Mouse (Mus musculus): ENCODE data around the gene Tcte3.
A peak's percentile ranks its signal among the peaks of the same experiment; 100 is the strongest.
"Not testable (repeated sequence)": the region's sequence is repeated elsewhere in the genome, so short reads cannot be mapped to it uniquely, and the experiment has no call there.

The Tcte3 gene

DNA sequence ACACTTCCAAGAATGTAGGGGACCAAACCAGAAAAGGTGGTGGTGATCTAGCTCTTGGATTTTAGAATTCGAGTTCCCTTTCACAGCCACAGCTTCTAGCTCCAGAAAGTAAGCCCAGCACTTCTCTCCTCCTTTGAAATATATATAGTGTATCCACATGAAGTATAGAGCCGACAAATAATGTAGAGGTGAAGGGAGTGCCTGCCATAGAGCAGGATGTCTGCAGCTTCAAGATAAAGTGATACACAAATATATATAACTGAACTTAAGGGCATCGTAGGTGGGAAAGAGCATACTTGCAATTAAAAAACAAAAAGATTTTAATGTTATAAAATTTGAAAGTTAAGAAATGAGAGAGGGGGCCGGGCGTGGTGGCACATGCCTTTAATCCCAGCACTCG lies 15.8 kb downstream of the Tcte3 start:
- DNase-seq = not testable (repeated sequence)

DNA sequence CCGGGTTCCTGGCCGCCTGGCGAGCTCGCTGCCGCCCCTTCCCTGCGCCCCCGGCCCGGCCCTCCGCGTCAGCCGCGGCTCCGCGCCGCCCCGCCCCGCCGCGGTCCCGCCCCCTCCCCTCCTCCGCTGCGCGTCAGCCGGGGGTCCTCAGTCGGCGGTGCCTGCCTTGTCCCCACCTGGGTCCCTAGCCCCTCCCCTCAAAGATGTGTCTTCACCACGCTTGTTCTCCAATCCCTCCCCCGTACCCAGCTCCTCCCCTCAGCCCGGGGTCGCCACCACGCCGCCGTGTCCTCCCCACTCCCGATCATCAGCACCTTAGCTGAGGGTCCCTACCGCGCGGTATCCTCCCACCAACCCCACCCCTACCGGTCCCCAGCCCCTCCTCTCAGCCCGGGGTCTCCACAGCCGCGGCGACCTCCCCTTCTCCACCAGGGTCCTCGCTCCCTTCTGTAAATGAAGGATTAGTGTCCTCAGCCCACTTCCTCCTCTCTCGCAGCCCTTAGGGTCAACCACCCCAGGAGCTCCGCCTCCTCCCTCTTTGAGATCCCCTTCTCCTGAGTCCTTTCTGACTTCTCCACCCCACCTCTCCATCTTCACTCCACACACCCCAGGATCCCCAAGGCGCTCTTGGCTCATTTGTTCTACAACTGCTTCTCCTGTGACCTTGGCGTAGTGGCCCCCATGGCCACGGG lies 16.6 kb downstream of the Tcte3 start:
- not testable (repeated sequence) for DNase-seq

DNA sequence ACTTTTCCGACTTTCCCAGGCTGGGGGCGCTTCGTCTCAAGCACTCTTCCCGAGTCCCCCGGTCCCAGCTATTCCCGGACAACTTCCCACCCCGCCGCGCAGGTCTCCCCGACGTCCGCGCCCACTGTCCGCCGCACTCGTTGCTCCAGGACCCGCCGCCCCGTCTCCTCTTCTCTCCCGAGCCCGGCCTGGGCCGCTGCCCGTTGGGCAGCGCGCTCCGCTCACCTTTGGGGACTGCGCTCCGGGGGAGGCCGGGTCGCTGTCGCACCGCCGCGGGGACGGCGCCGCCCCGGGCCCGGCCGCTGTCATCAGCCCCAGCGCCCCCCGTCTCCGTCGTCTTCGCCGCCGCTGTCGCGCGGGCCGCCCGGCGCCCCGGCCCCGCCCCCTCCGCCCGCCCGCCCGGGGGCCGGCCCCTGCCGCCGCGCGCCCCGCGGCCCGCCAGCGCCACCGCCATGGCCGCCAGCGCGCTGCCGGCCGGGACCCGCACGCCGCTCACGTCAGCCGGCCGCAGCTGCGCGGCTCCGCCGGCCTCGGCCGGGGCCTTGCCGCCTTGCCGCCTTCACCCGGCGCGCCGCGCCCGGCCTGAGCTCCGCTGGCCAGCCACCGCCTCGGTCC lies 17.3 kb downstream of the Tcte3 start:
- not testable (repeated sequence) for DNase-seq

DNA sequence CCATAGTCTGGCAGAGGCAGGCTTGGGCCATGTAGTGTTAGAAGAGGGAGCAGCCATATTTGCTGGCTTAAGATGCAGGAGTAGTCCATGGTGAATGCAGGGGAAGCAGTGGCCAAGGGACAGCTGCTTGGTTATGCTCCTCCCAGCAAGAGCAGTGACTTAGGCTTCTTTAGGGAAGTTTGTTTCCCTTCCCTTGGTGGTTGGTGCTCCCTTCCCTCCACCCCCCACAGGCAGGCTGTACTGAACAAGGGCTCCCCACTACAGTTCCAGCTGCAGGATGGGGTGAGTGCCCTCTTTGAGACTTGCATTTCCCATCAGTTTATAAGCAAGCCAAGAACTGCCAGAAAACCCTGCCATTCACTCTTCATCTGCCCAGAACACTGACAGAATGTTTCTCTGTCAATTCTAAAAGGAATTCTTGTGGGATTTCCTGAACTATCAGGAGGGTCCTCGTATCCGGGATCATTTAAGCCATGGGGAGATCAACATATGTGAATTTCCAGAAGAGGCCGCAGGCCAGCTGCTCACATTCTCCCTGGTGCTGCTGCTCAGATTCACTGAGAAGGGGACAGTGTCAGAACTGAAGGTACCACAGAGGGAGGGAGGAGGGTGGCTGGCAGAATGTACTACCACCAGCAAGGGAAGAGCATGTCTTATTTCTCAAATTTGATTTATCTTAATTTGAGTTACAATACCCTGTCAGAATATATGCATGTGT lies 19.6 kb downstream of the Tcte3 start:
- DNase-seq = peak; percentile 5 to 9

DNA sequence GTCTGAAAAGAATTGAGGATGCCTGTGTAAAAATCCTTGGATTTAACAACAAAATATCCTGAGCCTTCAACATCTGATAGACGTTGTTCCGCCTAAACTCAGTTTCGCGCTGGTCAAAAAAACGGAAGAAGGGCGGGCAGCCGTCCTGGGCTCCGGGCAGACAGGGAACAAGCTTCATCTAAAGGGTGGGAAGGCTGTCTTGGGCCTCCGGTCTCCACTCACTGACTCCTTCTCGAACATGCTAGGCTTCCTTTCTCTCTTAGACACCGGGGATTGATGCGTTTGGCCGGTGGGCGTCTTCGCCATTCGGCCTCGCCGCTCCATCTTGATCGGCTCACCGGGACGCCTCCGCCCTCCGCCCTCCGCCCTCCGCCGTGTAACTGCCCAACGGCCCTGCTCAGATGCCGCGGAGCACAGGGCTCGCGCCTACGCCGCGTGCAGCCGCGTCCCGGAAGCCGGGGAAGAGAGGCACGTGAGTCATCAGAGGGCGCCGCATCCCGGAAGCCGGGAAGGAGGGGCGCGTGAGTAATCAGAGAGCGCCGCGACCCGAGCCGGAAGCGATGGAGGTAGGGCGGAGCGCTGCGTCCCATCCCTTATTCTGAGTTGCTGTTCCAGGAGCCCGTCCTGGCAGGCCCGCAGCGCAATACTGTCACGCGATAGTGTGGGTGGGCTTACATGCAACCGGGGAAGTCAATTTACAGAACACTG lies 31.4 kb downstream of the Tcte3 start, which contains the start of gene Gm3435:
Gene Gm3435 (plus strand): TSS at position 471 of the 708 bp plus-strand sequence.
- DNase-seq = not testable (repeated sequence)

DNA sequence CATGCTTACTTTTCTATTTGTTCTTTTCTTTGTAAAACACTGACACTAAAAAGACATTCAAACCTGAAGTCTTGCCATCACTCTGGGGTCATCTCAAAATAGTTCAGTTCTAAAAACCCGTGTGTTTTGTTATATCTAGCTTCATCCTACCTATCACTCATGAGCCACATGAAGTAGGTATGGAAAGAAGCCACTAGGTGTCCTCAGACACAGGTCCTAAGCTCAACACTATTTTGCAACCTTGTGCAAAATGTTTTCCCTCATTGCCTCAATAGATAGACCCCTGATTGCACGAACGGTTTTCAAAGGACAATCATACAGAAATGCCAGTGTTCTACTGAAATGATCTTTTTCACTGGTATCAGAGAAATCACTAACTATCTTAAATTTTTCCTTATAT lies 32.2 kb downstream of the Tcte3 start:
- not testable (repeated sequence) for DNase-seq

DNA sequence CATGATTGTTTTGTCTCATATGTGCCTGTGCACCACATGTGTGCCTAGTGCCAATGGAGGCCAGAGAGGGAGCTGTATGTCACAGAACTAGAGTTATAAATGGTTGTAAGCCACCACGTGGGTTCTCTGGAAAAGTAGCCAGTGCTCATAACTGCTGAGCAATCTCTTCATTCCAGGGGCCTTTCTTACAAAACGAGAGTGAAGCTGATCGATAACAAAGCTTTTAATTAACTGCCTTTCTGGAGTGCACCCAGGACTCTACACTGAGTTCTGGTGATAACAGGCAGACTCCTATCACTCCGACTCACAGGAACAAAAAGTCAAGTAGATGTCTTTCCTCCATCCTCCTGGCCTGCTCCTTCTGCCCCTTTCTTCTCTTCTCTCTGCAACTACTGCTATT lies 41.2 kb downstream of the Tcte3 start:
- not testable (repeated sequence) for DNase-seq

DNA sequence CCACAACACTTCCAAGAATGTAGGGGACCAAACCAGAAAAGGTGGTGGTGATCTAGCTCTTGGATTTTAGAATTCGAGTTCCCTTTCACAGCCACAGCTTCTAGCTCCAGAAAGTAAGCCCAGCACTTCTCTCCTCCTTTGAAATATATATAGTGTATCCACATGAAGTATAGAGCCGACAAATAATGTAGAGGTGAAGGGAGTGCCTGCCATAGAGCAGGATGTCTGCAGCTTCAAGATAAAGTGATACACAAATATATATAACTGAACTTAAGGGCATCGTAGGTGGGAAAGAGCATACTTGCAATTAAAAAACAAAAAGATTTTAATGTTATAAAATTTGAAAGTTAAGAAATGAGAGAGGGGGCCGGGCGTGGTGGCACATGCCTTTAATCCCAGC lies 47.1 kb downstream of the Tcte3 start:
- not testable (repeated sequence) for DNase-seq

DNA sequence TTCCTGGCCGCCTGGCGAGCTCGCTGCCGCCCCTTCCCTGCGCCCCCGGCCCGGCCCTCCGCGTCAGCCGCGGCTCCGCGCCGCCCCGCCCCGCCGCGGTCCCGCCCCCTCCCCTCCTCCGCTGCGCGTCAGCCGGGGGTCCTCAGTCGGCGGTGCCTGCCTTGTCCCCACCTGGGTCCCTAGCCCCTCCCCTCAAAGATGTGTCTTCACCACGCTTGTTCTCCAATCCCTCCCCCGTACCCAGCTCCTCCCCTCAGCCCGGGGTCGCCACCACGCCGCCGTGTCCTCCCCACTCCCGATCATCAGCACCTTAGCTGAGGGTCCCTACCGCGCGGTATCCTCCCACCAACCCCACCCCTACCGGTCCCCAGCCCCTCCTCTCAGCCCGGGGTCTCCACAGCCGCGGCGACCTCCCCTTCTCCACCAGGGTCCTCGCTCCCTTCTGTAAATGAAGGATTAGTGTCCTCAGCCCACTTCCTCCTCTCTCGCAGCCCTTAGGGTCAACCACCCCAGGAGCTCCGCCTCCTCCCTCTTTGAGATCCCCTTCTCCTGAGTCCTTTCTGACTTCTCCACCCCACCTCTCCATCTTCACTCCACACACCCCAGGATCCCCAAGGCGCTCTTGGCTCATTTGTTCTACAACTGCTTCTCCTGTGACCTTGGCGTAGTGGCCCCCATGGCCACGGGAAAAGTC lies 48.0 kb downstream of the Tcte3 start:
- not testable (repeated sequence) for DNase-seq

DNA sequence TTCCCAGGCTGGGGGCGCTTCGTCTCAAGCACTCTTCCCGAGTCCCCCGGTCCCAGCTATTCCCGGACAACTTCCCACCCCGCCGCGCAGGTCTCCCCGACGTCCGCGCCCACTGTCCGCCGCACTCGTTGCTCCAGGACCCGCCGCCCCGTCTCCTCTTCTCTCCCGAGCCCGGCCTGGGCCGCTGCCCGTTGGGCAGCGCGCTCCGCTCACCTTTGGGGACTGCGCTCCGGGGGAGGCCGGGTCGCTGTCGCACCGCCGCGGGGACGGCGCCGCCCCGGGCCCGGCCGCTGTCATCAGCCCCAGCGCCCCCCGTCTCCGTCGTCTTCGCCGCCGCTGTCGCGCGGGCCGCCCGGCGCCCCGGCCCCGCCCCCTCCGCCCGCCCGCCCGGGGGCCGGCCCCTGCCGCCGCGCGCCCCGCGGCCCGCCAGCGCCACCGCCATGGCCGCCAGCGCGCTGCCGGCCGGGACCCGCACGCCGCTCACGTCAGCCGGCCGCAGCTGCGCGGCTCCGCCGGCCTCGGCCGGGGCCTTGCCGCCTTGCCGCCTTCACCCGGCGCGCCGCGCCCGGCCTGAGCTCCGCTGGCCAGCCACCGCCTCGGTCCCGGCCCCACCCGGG lies 48.7 kb downstream of the Tcte3 start:
- not testable (repeated sequence) for DNase-seq

DNA sequence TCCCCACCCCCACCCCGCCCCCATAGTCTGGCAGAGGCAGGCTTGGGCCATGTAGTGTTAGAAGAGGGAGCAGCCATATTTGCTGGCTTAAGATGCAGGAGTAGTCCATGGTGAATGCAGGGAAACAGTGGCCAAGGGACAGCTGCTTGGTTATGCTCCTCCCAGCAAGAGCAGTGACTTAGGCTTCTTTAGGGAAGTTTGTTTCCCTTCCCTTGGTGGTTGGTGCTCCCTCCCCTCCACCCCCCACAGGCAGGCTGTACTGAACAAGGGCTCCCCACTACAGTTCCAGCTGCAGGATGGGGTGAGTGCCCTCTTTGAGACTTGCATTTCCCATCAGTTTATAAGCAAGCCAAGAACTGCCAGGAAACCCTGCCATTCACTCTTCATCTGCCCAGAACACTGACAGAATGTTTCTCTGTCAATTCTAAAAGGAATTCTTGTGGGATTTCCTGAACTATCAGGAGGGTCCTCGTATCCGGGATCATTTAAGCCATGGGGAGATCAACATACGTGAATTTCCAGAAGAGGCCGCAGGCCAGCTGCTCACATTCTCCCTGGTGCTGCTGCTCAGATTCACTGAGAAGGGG lies 51.1 kb downstream of the Tcte3 start:
- DNase-seq = not testable (repeated sequence)

DNA sequence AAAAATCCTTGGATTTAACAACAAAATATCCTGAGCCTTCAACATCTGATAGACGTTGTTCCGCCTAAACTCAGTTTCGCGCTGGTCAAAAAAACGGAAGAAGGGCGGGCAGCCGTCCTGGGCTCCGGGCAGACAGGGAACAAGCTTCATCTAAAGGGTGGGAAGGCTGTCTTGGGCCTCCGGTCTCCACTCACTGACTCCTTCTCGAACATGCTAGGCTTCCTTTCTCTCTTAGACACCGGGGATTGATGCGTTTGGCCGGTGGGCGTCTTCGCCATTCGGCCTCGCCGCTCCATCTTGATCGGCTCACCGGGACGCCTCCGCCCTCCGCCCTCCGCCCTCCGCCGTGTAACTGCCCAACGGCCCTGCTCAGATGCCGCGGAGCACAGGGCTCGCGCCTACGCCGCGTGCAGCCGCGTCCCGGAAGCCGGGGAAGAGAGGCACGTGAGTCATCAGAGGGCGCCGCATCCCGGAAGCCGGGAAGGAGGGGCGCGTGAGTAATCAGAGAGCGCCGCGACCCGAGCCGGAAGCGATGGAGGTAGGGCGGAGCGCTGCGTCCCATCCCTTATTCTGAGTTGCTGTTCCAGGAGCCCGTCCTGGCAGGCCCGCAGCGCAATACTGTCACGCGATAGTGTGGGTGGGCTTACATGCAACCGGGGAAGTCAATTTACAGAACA lies 62.8 kb downstream of the Tcte3 start, which contains the start of the genes 9030025P20Rik and Gm3417:
Gene 9030025P20Rik (plus strand): TSS at position 107 of the 677 bp plus-strand sequence.
Gene Gm3417 (minus strand): TSS at position 429 of the 677 bp plus-strand sequence.
- DNase-seq = not testable (repeated sequence)

DNA sequence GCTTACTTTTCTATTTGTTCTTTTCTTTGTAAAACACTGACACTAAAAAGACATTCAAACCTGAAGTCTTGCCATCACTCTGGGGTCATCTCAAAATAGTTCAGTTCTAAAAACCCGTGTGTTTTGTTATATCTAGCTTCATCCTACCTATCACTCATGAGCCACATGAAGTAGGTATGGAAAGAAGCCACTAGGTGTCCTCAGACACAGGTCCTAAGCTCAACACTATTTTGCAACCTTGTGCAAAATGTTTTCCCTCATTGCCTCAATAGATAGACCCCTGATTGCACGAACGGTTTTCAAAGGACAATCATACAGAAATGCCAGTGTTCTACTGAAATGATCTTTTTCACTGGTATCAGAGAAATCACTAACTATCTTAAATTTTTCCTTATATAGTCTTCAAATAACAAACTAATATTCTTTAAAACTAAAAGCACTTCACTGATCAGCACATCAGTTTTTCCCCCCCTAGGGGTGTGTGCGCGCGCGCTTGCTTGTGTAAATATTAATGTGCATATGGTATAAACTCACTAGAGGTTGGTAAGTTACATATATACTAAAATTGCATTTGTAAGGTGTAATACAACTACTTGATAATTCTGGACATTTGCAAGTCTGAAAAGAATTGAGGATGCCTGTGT lies 63.4 kb downstream of the Tcte3 start:
- DNase-seq = not testable (repeated sequence)
